ENCODE assay signal across 9 mouse cellular contexts in genomic region chr11:32102976-32103375, GRCm38 (mm10).
DNase-seq lines count a peak whose midpoint lies in the region; ATAC-seq and TF ChIP-seq lines count a peak whose summit lies in the region.
"Had no signal": no experiment of that assay in that cellular context is flagged by ENCODE, and none has a peak within 500 bp of the region (broad histone marks: within the 10 kb centered on the region; RNA-seq: fewer than 3 reads in every experiment).

No protein-coding gene starts in this region.

- no peak for DNase-seq in heart, embryonic 10.5 days (ENCODE audit: low spot score)
- no peak for DNase-seq in heart, adult 9 months (ENCODE audit: low spot score in 2 of 2)
- DNase-seq in forebrain, postnatal 0 days, result no peak
- peak; percentile 38 for DNase-seq in lung, postnatal 10 days
- no peak for DNase-seq in layer of hippocampus, adult 9-10 months (ENCODE audit: low spot score)
- no peak for DNase-seq in spleen, postnatal 36 days (ENCODE audit: low spot score in 2 of 2)

- H3K4me3 ChIP-seq in heart, embryonic 10.5 days, result peak overlapping the region; percentile 39
- H3K4me3 ChIP-seq in forebrain, postnatal 0 days (ENCODE audit: low read depth, low read length), result no peak overlapping the region
- H3K4me3 ChIP-seq: megakaryocyte, embryonic 14.5 days had no signal

- WGBS in heart, embryonic 10.5 days, result 11% methylated on average over 12 of the region's 12 CpGs
- whole genome bisulfite sequencing in forebrain, postnatal 0 days, result 16% methylated on average over 12 of the region's 12 CpGs

- TF ChIP-seq CTCF in forebrain, postnatal 0 days (IDR thresholded peaks at IDR 0.05; ENCODE audit: low read depth), result no peak

- H3K27me3 ChIP-seq in heart, embryonic 10.5 days (ENCODE audit: insufficient read depth, poor library complexity, severe bottlenecking), result no peaks in the 10 kb centered on the region
- H3K27me3 ChIP-seq in forebrain, postnatal 0 days (ENCODE audit: insufficient read depth, low read length), result no peaks in the 10 kb centered on the region

- H3K9ac ChIP-seq in forebrain, postnatal 0 days, result no peak overlapping the region

- peaks cover 15% of the 10 kb centered on the region; the same call in 1 of the 2 replicates for H3K4me1 ChIP-seq in heart, embryonic 10.5 days
- H3K4me1 ChIP-seq in forebrain, postnatal 0 days (ENCODE audit: insufficient read depth), result peaks cover 22% of the 10 kb centered on the region

- H3K27ac ChIP-seq in heart, embryonic 10.5 days, result 0 out of 2 replicates have a peak overlapping the region, but pooled peaks have one; percentile 37
- H3K27ac ChIP-seq in forebrain, postnatal 0 days (ENCODE audit: low read depth, low read length), result 0 out of 2 replicates have a peak overlapping the region, but pooled peaks have one; percentile 21

- H3K4me2 ChIP-seq in forebrain, postnatal 0 days (ENCODE audit: low read depth), result peak overlapping the region; percentile 19; the same call in 1 of the 2 replicates

- peak; percentile 38 for ATAC-seq in CD4-positive, CD25-positive, alpha-beta regulatory T cell, adult 4 months
- no peak for ATAC-seq in forebrain, postnatal 0 days
- ATAC-seq in monocyte, adult 5-6 weeks (replicated peaks; ENCODE audit: insufficient number of reproducible peaks, low FRiP score, low TSS enrichment, poor library complexity, severe bottlenecking), result no peak

- H3K36me3 ChIP-seq in heart, embryonic 10.5 days, result no peaks in the 10 kb centered on the region
- H3K36me3 ChIP-seq in forebrain, postnatal 0 days (ENCODE audit: insufficient read depth), result no peaks in the 10 kb centered on the region

- no peaks in the 10 kb centered on the region for H3K9me3 ChIP-seq in heart, embryonic 10.5 days
- no peaks in the 10 kb centered on the region for H3K9me3 ChIP-seq in forebrain, postnatal 0 days (ENCODE audit: low read length)
